Mouse (Mus musculus) monocyte, adult 5-6 weeks (primary cell): Measurements from ENCODE around the gene Gm3139. TPM values are rescaled to one million over a fixed set of nuclear protein-coding genes. Genes with fewer than 3 reads are reported as not detected.
"Not testable (repeated sequence)": the region's sequence is repeated elsewhere in the genome, so short reads cannot be mapped to it uniquely, and the experiment has no call there.

Experiments used
- ATAC-seq: fragments of 153-309, 156-312 bp; replicated peaks from 2 replicates; pipeline ENCODE4 v1.8.0; 2017; ENCODE audit warnings: mild to moderate bottlenecking; ENCODE audit not compliant: low TSS enrichment, insufficient number of reproducible peaks, severe bottlenecking, poor library complexity, low FRiP score
- total RNA-seq: library from RNA; stranded (forward); fragments of 200-1000, 200-491, 200-594 nt; gene quantifications from 3 replicates; pipeline ENCODE4 v1.2.3, GENCODE M21; 2017

Gm3139 gene
- 0.32 TPM in 1 of 3 replicates, not detected in the others for total RNA-seq

DNA sequence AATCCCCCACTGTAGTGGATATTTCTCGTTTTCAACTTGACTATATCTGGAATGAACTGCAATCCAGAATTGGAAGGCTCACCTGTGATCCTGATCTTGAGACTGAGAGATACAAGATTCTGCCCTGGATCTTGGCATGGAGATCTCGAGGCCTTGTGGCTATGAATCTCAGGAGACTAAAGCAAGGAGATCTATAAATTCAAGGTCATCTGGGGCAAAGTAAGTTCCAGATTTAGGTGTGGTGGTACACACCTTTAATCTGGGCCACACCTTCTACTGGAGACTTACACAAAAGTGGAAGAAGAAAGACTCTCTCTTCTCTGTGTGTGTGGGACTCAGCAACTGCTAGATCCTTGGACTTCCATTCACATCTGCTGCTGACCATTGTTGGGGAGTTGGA is at the start of gene Gm3139:
Gm3139 (plus strand) TSS at position 301 of the 400 bp plus-strand sequence.
- ATAC-seq: not testable (repeated sequence)

Other genes starting within 250 kb of the Gm3139 start
- not detected in 3 replicates for gene A430089I19Rik, start 219.5 kb upstream of the Gm3139 start, total RNA-seq
- gene Gm6502, start 211.9 kb upstream of the Gm3139 start, total RNA-seq: not detected in 3 replicates
- gene AA792892, start 186.5 kb upstream of the Gm3139 start, total RNA-seq: not detected in 3 replicates
- gene Gm7682, start 80.5 kb upstream of the Gm3139 start, total RNA-seq: 0.48 TPM in 1 of 3 replicates, not detected in the others
- gene Gm3147, start 90.1 kb downstream of the Gm3139 start, total RNA-seq: not detected in 3 replicates
- not detected in 3 replicates for gene Gm6509, start 97.7 kb downstream of the Gm3139 start, total RNA-seq
- gene Gm6205, start 122.1 kb downstream of the Gm3139 start, total RNA-seq: not detected in 3 replicates